Mouse (Mus musculus) v-Abl transformed pro-B cells (cell line): ENCODE data around the gene Fkbp7.
"Not testable (repeated sequence)": the region's sequence is repeated elsewhere in the genome, so short reads cannot be mapped to it uniquely, and the experiment has no call there.

Experiments used
- in situ Hi-C, 2 experiments: fragments of 400-800 bp; cut with MboI; formaldehyde crosslinking; loops; one replicate each; pipeline ENCODE4 v1.15.1; 2025; ENCODE audit not compliant: unreplicated experiment in 2 of 2

The Fkbp7 gene

GRCm38 (mm10) chr2:76672134-76672745 lies 676 bp downstream of the Fkbp7 start:
- in situ Hi-C loops: loop anchor here (5.0 to 25.0 kb wide), 2 partner anchors 300 to 1265 kb away; partner anchors contain the start of gene Cwc22 (in 1 of the 2)

GRCm38 (mm10) chr2:76671641-76672040 lies 1.3 kb downstream of the Fkbp7 start:
- in situ Hi-C loops: loop anchor here (5.0 to 25.0 kb wide), 2 partner anchors 299 to 1266 kb away; partner anchors contain the start of gene Cwc22 (in 1 of the 2)

GRCm38 (mm10) chr2:76667200-76667599 lies 5.7 kb downstream of the Fkbp7 start:
- in situ Hi-C loops: loop anchor here in 1 of 2 experiments (25.0 kb wide), 1 partner anchor 1270 kb away; the partner anchor contains the start of gene Cwc22

- in situ Hi-C loops: loop anchor here in 1 of 2 experiments (25.0 kb wide), 1 partner anchor 1272 kb away; the partner anchor contains the start of gene Cwc22
Observed at GRCm38 (mm10) chr2:76665531-76665930, 7.4 kb downstream of the Fkbp7 start.

GRCm38 (mm10) chr2:76659419-76659818 lies 13.5 kb downstream of the Fkbp7 start:
- in situ Hi-C loops: loop anchor here in 1 of 2 experiments (25.0 kb wide), 1 partner anchor 1278 kb away; the partner anchor contains the start of gene Cwc22

GRCm38 (mm10) chr2:76658551-76658950 lies 14.4 kb downstream of the Fkbp7 start:
- in situ Hi-C loops: loop anchor here in 1 of 2 experiments (25.0 kb wide), 1 partner anchor 1279 kb away; the partner anchor contains the start of gene Cwc22

- in situ Hi-C loops: loop anchor here in 1 of 2 experiments (25.0 kb wide), 1 partner anchor 1281 kb away; the partner anchor contains the start of gene Cwc22
Observed at GRCm38 (mm10) chr2:76655982-76656381, 16.9 kb downstream of the Fkbp7 start.

- in situ Hi-C loops: loop anchor here in 1 of 2 experiments (25.0 kb wide), 1 partner anchor 1282 kb away; the partner anchor contains the start of gene Cwc22
Observed at GRCm38 (mm10) chr2:76655444-76655843, 17.5 kb downstream of the Fkbp7 start.

GRCm38 (mm10) chr2:76654646-76655045 lies 18.3 kb downstream of the Fkbp7 start:
- in situ Hi-C loops: loop anchor here in 1 of 2 experiments (25.0 kb wide), 1 partner anchor 1283 kb away; the partner anchor contains the start of gene Cwc22

GRCm38 (mm10) chr2:76653070-76653469 lies 19.8 kb downstream of the Fkbp7 start:
- in situ Hi-C loops: loop anchor here in 1 of 2 experiments (25.0 kb wide), 1 partner anchor 1284 kb away; the partner anchor contains the start of gene Cwc22

- in situ Hi-C loops: loop anchor here in 1 of 2 experiments (10.0 kb wide), 1 partner anchor 274 kb away; no protein-coding TSS in a partner anchor
Observed at GRCm38 (mm10) chr2:76648666-76649141, 24.2 kb downstream of the Fkbp7 start.

- in situ Hi-C loops: loop anchor here in 1 of 2 experiments (10.0 kb wide), 1 partner anchor 273 kb away; no protein-coding TSS in a partner anchor
Observed at GRCm38 (mm10) chr2:76647883-76648570, 24.9 kb downstream of the Fkbp7 start, which contains the start of the genes Prkra and Pjvk. Gene Prkra (minus strand): TSS chr2:76648015. Gene Pjvk (plus strand): TSS chr2:76648476.

- in situ Hi-C loops: loop anchor here in 1 of 2 experiments (10.0 kb wide), 1 partner anchor 273 kb away; no protein-coding TSS in a partner anchor
Observed at GRCm38 (mm10) chr2:76647441-76647869, 25.5 kb downstream of the Fkbp7 start.

GRCm38 (mm10) chr2:76643801-76644200 lies 29.1 kb downstream of the Fkbp7 start:
- in situ Hi-C loops: loop anchor here in 1 of 2 experiments (10.0 kb wide), 1 partner anchor 269 kb away; no protein-coding TSS in a partner anchor

GRCm38 (mm10) chr2:76639637-76640036 lies 33.3 kb downstream of the Fkbp7 start:
- in situ Hi-C loops: loop anchor here in 1 of 2 experiments (10.0 kb wide), 1 partner anchor 265 kb away; no protein-coding TSS in a partner anchor

GRCm38 (mm10) chr2:76631600-76631999 lies 41.3 kb downstream of the Fkbp7 start:
- in situ Hi-C loops: no loop called here

GRCm38 (mm10) chr2:76630293-76630692 lies 42.6 kb downstream of the Fkbp7 start:
- in situ Hi-C loops: no loop called here

GRCm38 (mm10) chr2:76622316-76622715 lies 50.6 kb downstream of the Fkbp7 start:
- in situ Hi-C loops: not testable (repeated sequence)

GRCm38 (mm10) chr2:76621724-76622123 lies 51.2 kb downstream of the Fkbp7 start:
- in situ Hi-C loops: no loop called here

GRCm38 (mm10) chr2:76620188-76620587 lies 52.7 kb downstream of the Fkbp7 start:
- in situ Hi-C loops: no loop called here
